Mouse (Mus musculus): ENCODE measurements around the gene Ppp1r32.

Gene Ppp1r32

GRCm38 (mm10) chr19:10479541-10479940 lies 3.2 kb downstream of the Ppp1r32 start:
- CTCF ChIA-PET = interaction anchor here in 2 of 4 experiments (0.6 to 1.5 kb wide), 4 partner anchors 23 to 147 kb away, joined by 3 to 6 read pairs (median 4); no protein-coding TSS in a partner anchor

GRCm38 (mm10) chr19:10473779-10474178 lies 8.9 kb downstream of the Ppp1r32 start:
- ChIA-PET POLR2A (interaction anchor here in 3 of 4 experiments (0.5 to 3.1 kb wide), 11 partner anchors 9 to 455 kb away, joined by 3 to 15 read pairs (median 3); partner anchors contain the start of genes Ppp1r32 (in 2 of the 3) and Lrrc10b (in 1 of the 3)), CTCF (interaction anchor here (0.6 to 2.2 kb wide), 16 partner anchors 9 to 133 kb away, joined by 3 to 11 read pairs (median 4); partner anchors contain the start of genes Lrrc10b (in 1 of the 4) and Ppp1r32 (in 1 of the 4))

More at GRCm38 (mm10) chr19:10479541-10479940, 3.2 kb downstream of the Ppp1r32 start:
- POLR2A ChIA-PET = interaction anchor here in 2 of 4 experiments (0.7 to 0.8 kb wide), 2 partner anchors 32 to 108 kb away, joined by 3 read pairs; no protein-coding TSS in a partner anchor

GRCm38 (mm10) chr19:10472958-10473357 lies 9.8 kb downstream of the Ppp1r32 start:
- ChIA-PET POLR2A (interaction anchor here in 2 of 4 experiments (0.8 to 3.1 kb wide), 3 partner anchors 10 to 266 kb away, joined by 3 to 15 read pairs (median 6); partner anchors contain the start of genes Lrrc10b (in 1 of the 2) and Ppp1r32 (in 1 of the 2)), CTCF (interaction anchor here (0.6 to 2.2 kb wide), 4 partner anchors 13 to 220 kb away, joined by 3 to 11 read pairs (median 4); partner anchors contain the start of gene Lrrc10b (in 1 of the 4))

GRCm38 (mm10) chr19:10469171-10469658 lies 13.5 kb downstream of the Ppp1r32 start:
- POLR2A ChIA-PET = interaction anchor here in 1 of 4 experiments (1.4 kb wide), 1 partner anchor 12 kb away, joined by 5 read pairs; the partner anchor contains the start of gene Lrrc10b
- CTCF ChIA-PET = interaction anchor here in 2 of 4 experiments (0.7 to 0.9 kb wide), 3 partner anchors 12 to 458 kb away, joined by 3 to 5 read pairs (median 3); partner anchors contain the start of gene Lrrc10b (in 1 of the 2)

GRCm38 (mm10) chr19:10464427-10464826 lies 18.3 kb downstream of the Ppp1r32 start:
- ChIA-PET POLR2A (interaction anchor here in 3 of 4 experiments (0.6 to 1.4 kb wide), 8 partner anchors 10 to 1322 kb away, joined by 3 to 7 read pairs (median 4); partner anchors contain the start of gene Sdhaf2 (in 1 of the 3)), CTCF (interaction anchor here (0.7 to 1.1 kb wide), 6 partner anchors 15 to 515 kb away, joined by 3 to 5 read pairs (median 3); no protein-coding TSS in a partner anchor)

- POLR2A ChIA-PET = interaction anchor here in 2 of 4 experiments (0.6 kb wide), 2 partner anchors 402 to 1518 kb away, joined by 3 to 5 read pairs; no protein-coding TSS in a partner anchor
Observed at GRCm38 (mm10) chr19:10461584-10461983, 21.1 kb downstream of the Ppp1r32 start.

GRCm38 (mm10) chr19:10459907-10460306 lies 22.8 kb downstream of the Ppp1r32 start:
- CTCF ChIA-PET = no interaction called here
- POLR2A ChIA-PET = interaction anchor here in 1 of 4 experiments (0.7 to 1.3 kb wide), 2 partner anchors 31 to 84 kb away, joined by 3 to 10 read pairs; no protein-coding TSS in a partner anchor

More at GRCm38 (mm10) chr19:10461584-10461983, 21.1 kb downstream of the Ppp1r32 start:
- CTCF ChIA-PET = interaction anchor here in 3 of 4 experiments (0.6 to 1.1 kb wide), 7 partner anchors 12 to 229 kb away, joined by 3 to 5 read pairs (median 3); no protein-coding TSS in a partner anchor

GRCm38 (mm10) chr19:10458096-10458495 lies 24.6 kb downstream of the Ppp1r32 start:
- ChIA-PET CTCF (interaction anchor here in 3 of 4 experiments (0.8 to 2.1 kb wide), 13 partner anchors 8 to 117 kb away, joined by 3 to 15 read pairs (median 4); partner anchors contain the start of gene Ppp1r32 (in 1 of the 3)), POLR2A (interaction anchor here in 3 of 4 experiments (0.6 to 2.8 kb wide), 13 partner anchors 16 to 515 kb away, joined by 3 to 15 read pairs (median 4); partner anchors contain the start of genes Sdhaf2 (in 3 of the 3), Cpsf7 (in 2 of the 3), Cyb561a3 (in 1 of the 3) and Tmem138 (in 1 of the 3))

GRCm38 (mm10) chr19:10457484-10457800 lies 25.3 kb downstream of the Ppp1r32 start:
- ChIA-PET POLR2A (interaction anchor here in 3 of 4 experiments (0.5 to 2.8 kb wide), 31 partner anchors 8 to 1491 kb away, joined by 3 to 15 read pairs (median 4); partner anchors contain the start of genes Sdhaf2 (in 3 of the 3), Cpsf7 (in 2 of the 3), Fen1 (in 2 of the 3) and Tmem258 (in 2 of the 3)), CTCF (interaction anchor here (0.6 to 2.1 kb wide), 30 partner anchors 8 to 522 kb away, joined by 3 to 15 read pairs (median 4); partner anchors contain the start of genes Ppp1r32 (in 2 of the 4) and Ccdc86 (in 1 of the 4))

- CTCF ChIA-PET = interaction anchor here (0.6 to 2.1 kb wide), 31 partner anchors 7 to 523 kb away, joined by 3 to 15 read pairs (median 4); partner anchors contain the start of genes Ccdc86 (in 1 of the 4), Ppp1r32 (in 1 of the 4) and Syt7 (in 1 of the 4)
- POLR2A ChIA-PET = interaction anchor here in 3 of 4 experiments (0.5 to 2.8 kb wide), 34 partner anchors 9 to 1490 kb away, joined by 3 to 15 read pairs (median 4); partner anchors contain the start of genes Sdhaf2 (in 3 of the 3), Cpsf7 (in 2 of the 3), Fen1 (in 2 of the 3) and Tmem258 (in 2 of the 3)
Observed at GRCm38 (mm10) chr19:10456752-10457483, 25.8 kb downstream of the Ppp1r32 start, which contains the start of gene Lrrc10b. Lrrc10b (minus strand) TSS chr19:10457473.

GRCm38 (mm10) chr19:10455437-10455806 lies 27.3 kb downstream of the Ppp1r32 start:
- CTCF ChIA-PET = interaction anchor here in 3 of 4 experiments (0.6 to 1.0 kb wide), 4 partner anchors 11 to 155 kb away, joined by 3 read pairs; no protein-coding TSS in a partner anchor
- POLR2A ChIA-PET = interaction anchor here in 2 of 4 experiments (0.7 to 1.3 kb wide), 2 partner anchors 29 to 457 kb away, joined by 3 to 4 read pairs; no protein-coding TSS in a partner anchor

- ChIA-PET POLR2A (interaction anchor here in 2 of 4 experiments (0.7 to 1.3 kb wide), 2 partner anchors 30 to 457 kb away, joined by 3 to 4 read pairs; no protein-coding TSS in a partner anchor), CTCF (interaction anchor here in 3 of 4 experiments (0.6 to 1.0 kb wide), 5 partner anchors 10 to 1699 kb away, joined by 3 read pairs; no protein-coding TSS in a partner anchor)
Observed at GRCm38 (mm10) chr19:10454718-10455436, 27.9 kb downstream of the Ppp1r32 start.

GRCm38 (mm10) chr19:10449708-10450107 lies 33.0 kb downstream of the Ppp1r32 start:
- CTCF ChIA-PET = interaction anchor here (0.5 to 5.5 kb wide), 54 partner anchors 8 to 542 kb away, joined by 3 to 57 read pairs (median 4); partner anchors contain the start of genes Ppp1r32 (in 3 of the 4), Cpsf7 (in 1 of the 4) and Lrrc10b (in 1 of the 4)

GRCm38 (mm10) chr19:10449190-10449589 lies 33.5 kb downstream of the Ppp1r32 start:
- ChIA-PET POLR2A (interaction anchor here in 2 of 4 experiments (0.6 to 1.6 kb wide), 7 partner anchors 13 to 74 kb away, joined by 3 to 8 read pairs (median 3); partner anchors contain the start of gene Ppp1r32 (in 1 of the 2)), CTCF (interaction anchor here (0.5 to 5.5 kb wide), 49 partner anchors 9 to 542 kb away, joined by 3 to 57 read pairs (median 4); partner anchors contain the start of genes Ppp1r32 (in 2 of the 4), Cpsf7 (in 1 of the 4) and Lrrc10b (in 1 of the 4))

More at GRCm38 (mm10) chr19:10449708-10450107, 33.0 kb downstream of the Ppp1r32 start:
- POLR2A ChIA-PET = interaction anchor here in 2 of 4 experiments (0.6 to 1.6 kb wide), 6 partner anchors 34 to 74 kb away, joined by 3 to 8 read pairs (median 4); partner anchors contain the start of gene Ppp1r32 (in 1 of the 2)

- ChIA-PET POLR2A (interaction anchor here in 2 of 4 experiments (0.6 to 1.0 kb wide), 3 partner anchors 12 to 60 kb away, joined by 3 read pairs; no protein-coding TSS in a partner anchor), CTCF (interaction anchor here in 3 of 4 experiments (0.7 to 5.5 kb wide), 7 partner anchors 12 to 190 kb away, joined by 3 to 57 read pairs (median 6); no protein-coding TSS in a partner anchor)
Observed at GRCm38 (mm10) chr19:10448275-10448674, 34.5 kb downstream of the Ppp1r32 start.
